Mouse (Mus musculus) bone marrow, adult 2 months (tissue): ENCODE results near the gene Prkrip1.

Experiments
- CTCF ChIP-seq: fragments of 200-500 bp; IDR thresholded peaks from 2 replicates; pipeline ENCODE4 v1.5.1; 2011; ENCODE audit warnings: low read length, control low read depth; ENCODE audit not compliant: control insufficient read depth, insufficient read depth
- POLR2A ChIP-seq: fragments of 200-500 bp; IDR thresholded peaks from 2 replicates; pipeline ENCODE4 v1.6.1; 2011; ENCODE audit warnings: low read depth, mild to moderate bottlenecking, control low read depth, low read length, borderline replicate concordance; ENCODE audit not compliant: control insufficient read depth

DNA sequence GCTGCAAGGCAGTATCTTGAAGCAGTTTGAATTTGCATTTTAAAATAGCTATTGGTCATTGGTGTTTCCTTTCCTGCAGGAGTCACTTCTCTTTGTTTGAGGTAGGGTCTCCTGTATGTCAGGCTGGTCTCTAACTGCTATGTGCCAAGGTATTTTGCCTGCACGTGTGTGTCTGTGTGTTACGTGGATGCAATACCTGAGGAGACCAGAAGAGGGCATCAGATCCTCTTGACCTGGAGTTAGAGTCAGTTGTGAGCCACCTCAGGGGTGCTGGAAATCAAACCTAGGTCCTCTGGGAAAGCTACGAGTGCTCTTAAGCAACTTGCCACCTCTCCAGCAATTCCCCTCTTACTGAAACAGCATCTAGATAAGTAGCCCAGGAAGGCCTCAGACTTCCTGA lies 16.4 kb upstream of the Prkrip1 start:
- TF ChIP-seq POLR2A = no peak
- no peak for TF ChIP-seq CTCF
